Mouse (Mus musculus) cerebellum, adult 9-11 months (tissue): ENCODE results near the gene Cnksr3.

Source experiments
- DNase-seq: peaks from one replicate; pipeline ENCODE4 v3.0.0; 2022

Cnksr3 gene

DNA sequence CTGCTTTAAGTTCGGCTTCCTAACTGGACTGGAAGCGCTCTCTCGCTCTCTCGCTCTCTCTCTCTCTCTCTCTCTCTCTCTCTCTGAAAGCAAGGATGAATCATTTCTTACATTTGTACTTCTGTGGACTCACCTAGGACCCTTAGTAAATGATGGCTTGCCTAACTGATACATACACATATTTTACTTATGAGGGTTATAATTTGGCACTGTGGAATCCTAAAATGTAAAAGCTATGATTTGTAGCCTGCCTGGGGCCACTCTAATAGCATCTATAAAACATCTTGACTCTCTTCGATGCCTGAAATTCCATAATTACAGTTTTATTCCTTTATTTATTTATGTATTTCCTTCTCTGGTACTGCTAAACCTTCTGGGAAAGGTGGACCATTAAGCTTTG is 141.1 kb downstream of the Cnksr3 start:
- DNase-seq = no peak

- DNase-seq = no peak
Observed at GRCm38 (mm10) chr10:7070100-7070835, 141.8 kb downstream of the Cnksr3 start.

DNA sequence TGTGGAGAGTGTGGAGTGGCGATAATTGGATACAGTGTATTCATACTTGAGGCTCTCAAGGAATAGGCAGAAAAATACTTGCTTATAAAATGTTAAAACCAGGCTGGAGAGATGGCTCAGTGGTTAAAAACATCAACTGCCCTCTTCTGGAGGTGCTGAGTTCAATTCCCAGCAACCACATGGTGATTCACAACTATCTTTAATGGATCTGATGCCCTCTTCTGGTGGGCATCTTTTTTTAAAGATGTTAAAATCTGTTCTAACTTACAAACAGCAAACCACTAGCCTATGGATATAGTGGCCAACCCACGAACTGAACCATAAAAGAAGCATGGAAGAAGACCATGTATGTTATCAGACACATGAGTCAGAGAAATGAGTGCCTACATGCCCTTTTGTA is 142.9 kb downstream of the Cnksr3 start:
- DNase-seq = no peak
